Mouse (Mus musculus) hindbrain, postnatal 0 days (tissue): ENCODE measurements around the gene Cdk17. TPM values are rescaled to one million over a fixed set of nuclear protein-coding genes. Genes with fewer than 3 reads are reported as not detected.

ENCODE experiments used
- ATAC-seq: fragments of 200-750 bp; cut with Nextera tagmentation; 2 replicates; pipeline ENCODE4 v1.8.0; 2017; ENCODE audit warnings: mild to moderate bottlenecking, moderate TSS enrichment, moderate library complexity
- DNase-seq: peaks from one replicate; pipeline ENCODE4 v3.0.0-alpha.2; 2015; ENCODE audit warnings: low spot score
- H3K27ac ChIP-seq: fragments of 300-500 bp; sonication (generic); 2 replicates; pipeline ENCODE4 v1.5.1; 2014; ENCODE audit warnings: mild to moderate bottlenecking
- H3K27me3 ChIP-seq: fragments of 300-500 bp; sonication (generic); 2 replicates; pipeline ENCODE4 v1.6.1; 2014; ENCODE audit warnings: low read length, mixed read lengths; ENCODE audit not compliant: insufficient read depth
- H3K36me3 ChIP-seq: fragments of 300-500 bp; sonication (generic); 2 replicates; pipeline ENCODE4 v1.6.1; 2014; ENCODE audit warnings: low read length, mixed read lengths; ENCODE audit not compliant: insufficient read depth
- H3K4me1 ChIP-seq: fragments of 300-500 bp; sonication (generic); 2 replicates; pipeline ENCODE4 v1.6.1; 2014; ENCODE audit warnings: antibody characterized with exemption, low read length, mixed read lengths; ENCODE audit not compliant: insufficient read depth
- H3K4me2 ChIP-seq: fragments of 300-500 bp; sonication (generic); 2 replicates; pipeline ENCODE4 v1.6.1; 2014; ENCODE audit warnings: low read depth, mild to moderate bottlenecking, low read length, moderate library complexity, mixed read lengths
- H3K4me3 ChIP-seq: fragments of 300-500 bp; sonication (generic); 2 replicates; pipeline ENCODE4 v1.5.1; 2014; ENCODE audit warnings: low read length
- H3K9ac ChIP-seq: fragments of 300-500 bp; sonication (generic); replicated peaks from 2 replicates; pipeline ENCODE4 v1.6.1; 2014; ENCODE audit warnings: mild to moderate bottlenecking, low read length, moderate library complexity, mixed read lengths
- H3K9me3 ChIP-seq: fragments of 300-500 bp; sonication (generic); 2 replicates; pipeline ENCODE4 v1.6.1; 2016; ENCODE audit warnings: low read length, mixed read lengths
- CTCF ChIP-seq: IDR thresholded peaks from 2 replicates; pipeline ENCODE4 v1.5.1; 2016; ENCODE audit warnings: antibody characterized with exemption, control low read depth, low read depth
- WGBS: fragments of 180-500 bp; shearing (Covaris S2); extraction: QIAGEN DNeasy Blood & Tissue Kit; methylation state at CpG from one replicate; pipeline ENCODE4 v1.1.7; 2014; 5-methylcytosine and 5-hydroxymethylcytosine counted together
- polyA plus RNA-seq: library from polyadenylated mRNA; unstranded; fragments of >200 nt; fragmentation: Nextera tagmentation; extraction: Ambion mirVana; gene quantifications from 2 replicates; pipeline ENCODE4 v1.2.1, GENCODE M21; 2015
- total RNA-seq: library from RNA; depleted of rRNA; stranded (reverse); fragments of >200 nt; gene quantifications from 2 replicates; pipeline ENCODE4 v1.2.3, GENCODE M21; 2014; rRNA removed

Cdk17 gene
- total RNA-seq (63.3 and 82.1 TPM in 2 replicates), polyA plus RNA-seq (32.4 and 32.6 TPM in 2 replicates)

DNA sequence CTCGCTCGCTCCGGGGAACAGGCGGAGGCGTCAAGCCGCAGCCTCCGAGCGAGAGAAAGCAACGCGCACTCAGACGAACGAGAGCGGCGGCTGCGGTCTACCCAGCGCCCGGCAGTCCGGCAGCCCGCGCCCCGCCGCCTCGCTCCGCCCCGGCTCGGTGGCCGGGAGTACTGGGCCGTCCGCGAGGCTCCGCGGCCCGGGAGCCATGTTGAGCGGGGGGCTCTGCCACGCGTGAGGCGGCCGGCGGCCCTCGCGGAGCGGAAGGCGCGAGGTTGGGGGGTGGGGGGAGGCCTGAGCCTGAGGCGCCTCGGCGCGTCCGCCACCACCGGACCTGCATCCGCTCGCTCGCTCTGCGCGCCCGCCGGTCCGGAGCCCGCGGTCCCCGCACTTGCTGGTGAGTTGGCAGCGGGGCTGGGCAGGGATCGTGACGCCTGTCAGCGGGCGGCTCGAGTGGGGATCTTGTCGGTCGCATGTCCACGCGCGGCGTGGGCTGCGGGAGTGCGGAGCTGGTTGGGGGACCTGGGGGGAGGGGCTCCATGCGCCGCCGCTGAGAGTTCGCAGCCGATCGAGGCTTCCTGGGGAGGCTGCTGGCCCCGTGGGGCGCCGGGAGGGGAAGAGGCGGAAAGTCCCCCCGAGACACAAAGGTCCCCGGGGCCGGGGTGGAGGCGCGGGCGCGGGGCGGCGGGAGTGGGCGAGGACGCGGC, at the start of gene Cdk17:
Gene Cdk17 (plus strand): TSS at position 69 of the 704 bp plus-strand sequence.
- DNase-seq (peak; percentile 70), ATAC-seq (peak; percentile 83)
- 2% methylated on average over 75 of the region's 97 CpGs for WGBS

DNA sequence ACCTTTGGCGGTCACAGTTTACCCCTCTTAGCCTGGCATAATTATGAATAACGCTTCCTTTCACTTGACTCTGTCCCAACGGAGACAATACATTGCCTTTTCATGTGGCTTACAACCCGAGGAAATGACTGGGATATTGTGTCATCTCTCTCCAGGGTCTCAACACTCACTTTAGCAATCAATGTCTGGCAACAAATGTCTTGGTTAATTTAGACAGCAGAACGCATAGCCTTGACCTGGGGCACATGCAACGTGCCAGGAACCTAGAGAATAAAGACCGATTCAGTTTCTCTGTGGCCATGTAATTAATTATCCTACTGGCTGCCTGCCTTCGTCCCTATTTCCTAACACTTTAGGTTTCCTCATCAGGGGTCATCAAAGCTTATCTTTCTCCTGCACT, 49.3 kb upstream of the Cdk17 start:
- 36% methylated on average over 8 of the region's 8 CpGs for WGBS
- Histone ChIP-seq H3K4me3 (no peak overlapping the region), H3K27me3 (no peaks in the 10 kb centered on the region), H3K4me1 (no peaks in the 10 kb centered on the region), H3K4me2 (no peak overlapping the region), H3K9me3 (no peaks in the 10 kb centered on the region), H3K36me3 (no peaks in the 10 kb centered on the region), H3K27ac (no peak overlapping the region), H3K9ac (no peak overlapping the region)
- TF ChIP-seq CTCF = no peak
- no peak for DNase-seq
- ATAC-seq = no peak

More for the DNA sequence above, at the start of gene Cdk17:
- peak within 1 kb of the TSS; percentile 99 for H3K4me3 ChIP-seq
- H3K36me3 ChIP-seq = no peaks in the 10 kb centered on the region
- peak within 1 kb of the TSS; percentile 95 for H3K9ac ChIP-seq
- H3K4me1 ChIP-seq = peaks cover 6% of the 10 kb centered on the region; the same call in 1 of the 2 replicates
- peak within 1 kb of the TSS; percentile 79 for H3K4me2 ChIP-seq
- no peaks in the 10 kb centered on the region for H3K27me3 ChIP-seq
- peak within 1 kb of the TSS; percentile 98 for H3K27ac ChIP-seq
- H3K9me3 ChIP-seq = no peaks in the 10 kb centered on the region
- TF ChIP-seq CTCF = no peak

DNA sequence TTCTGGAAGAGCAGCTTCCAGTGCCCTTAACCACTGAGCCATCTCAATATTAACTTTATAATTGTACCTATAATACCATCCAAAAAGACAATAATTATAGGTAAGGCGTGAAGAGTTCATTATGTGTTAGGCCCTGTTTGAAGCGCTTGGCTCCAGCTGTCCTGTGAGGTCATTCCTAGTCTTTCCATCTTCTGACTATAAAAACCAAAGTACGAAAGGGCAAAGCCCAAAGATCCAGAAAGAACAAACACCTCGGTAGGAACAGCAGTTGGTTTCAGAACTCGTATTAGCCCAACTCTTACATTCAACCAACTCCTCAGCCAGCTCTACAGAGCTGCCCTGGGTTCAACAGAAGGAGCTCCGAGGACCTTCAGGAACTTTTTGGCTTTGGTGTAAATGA, 48.7 kb upstream of the Cdk17 start:
- no peak overlapping the region for H3K9ac ChIP-seq
- no peak for TF ChIP-seq CTCF
- H3K9me3 ChIP-seq = no peaks in the 10 kb centered on the region
- H3K36me3 ChIP-seq = no peaks in the 10 kb centered on the region
- no peaks in the 10 kb centered on the region for H3K4me1 ChIP-seq
- H3K4me2 ChIP-seq = no peak overlapping the region
- no peak overlapping the region for H3K27ac ChIP-seq
- no peaks in the 10 kb centered on the region for H3K27me3 ChIP-seq
- ATAC-seq (no peak), DNase-seq (no peak)
- WGBS = 93% methylated on average over 6 of the region's 6 CpGs
- H3K4me3 ChIP-seq = no peak overlapping the region

DNA sequence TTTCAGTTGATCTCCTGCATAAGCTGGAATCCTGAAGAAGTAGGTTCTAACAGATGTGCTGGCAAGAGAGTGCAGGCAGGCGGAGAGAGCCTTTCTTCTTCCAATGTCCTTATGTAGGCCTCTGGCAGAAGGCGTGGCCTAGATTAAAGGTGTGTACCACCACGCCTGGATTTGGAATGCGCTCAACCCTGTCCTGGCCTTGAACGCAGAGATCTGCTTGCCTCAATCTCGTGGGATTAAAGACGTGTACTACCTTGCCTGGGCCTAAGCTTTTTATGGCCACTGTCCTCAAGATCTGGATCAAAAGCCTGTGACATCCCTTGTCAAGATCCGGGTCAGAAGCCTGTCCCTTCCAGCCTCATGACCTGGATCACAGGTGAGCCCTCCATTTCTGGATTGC, 46.7 kb upstream of the Cdk17 start:
- no peaks in the 10 kb centered on the region for H3K36me3 ChIP-seq
- no peak overlapping the region for H3K9ac ChIP-seq
- no peak for TF ChIP-seq CTCF
- 91% methylated on average over 8 of the region's 8 CpGs for WGBS
- no peak for DNase-seq
- H3K27me3 ChIP-seq = no peaks in the 10 kb centered on the region
- no peaks in the 10 kb centered on the region for H3K4me1 ChIP-seq
- no peak overlapping the region for H3K27ac ChIP-seq
- H3K9me3 ChIP-seq = no peaks in the 10 kb centered on the region
- no peak overlapping the region for H3K4me3 ChIP-seq
- ATAC-seq = no peak
- no peak overlapping the region for H3K4me2 ChIP-seq

DNA sequence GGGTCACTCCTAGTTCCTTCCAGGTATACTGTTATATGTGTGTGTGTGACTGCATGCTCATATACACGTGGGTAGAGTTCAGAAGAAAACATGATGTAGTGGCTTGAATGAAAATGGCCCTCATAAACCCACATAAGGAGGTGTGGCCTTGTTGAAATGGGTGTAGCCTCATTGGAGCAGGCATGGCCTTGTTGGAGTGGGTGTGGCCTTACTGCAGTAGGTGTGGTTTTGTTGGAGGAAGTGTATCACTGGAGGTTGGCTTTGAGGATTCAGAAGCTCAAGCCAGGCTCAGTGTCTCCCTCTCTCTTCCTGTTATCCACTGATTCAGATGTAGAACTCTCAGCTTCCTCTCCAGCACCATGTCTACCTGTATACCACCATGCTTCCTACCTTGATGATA, 45.9 kb upstream of the Cdk17 start:
- WGBS = 69% methylated on average over 1 of the region's 1 CpGs
- Histone ChIP-seq H3K36me3 (no peaks in the 10 kb centered on the region), H3K4me3 (no peak overlapping the region), H3K9me3 (no peaks in the 10 kb centered on the region), H3K4me1 (no peaks in the 10 kb centered on the region), H3K27ac (no peak overlapping the region), H3K27me3 (no peaks in the 10 kb centered on the region), H3K9ac (no peak overlapping the region), H3K4me2 (no peak overlapping the region)
- no peak for DNase-seq
- no peak for TF ChIP-seq CTCF
- ATAC-seq = no peak

DNA sequence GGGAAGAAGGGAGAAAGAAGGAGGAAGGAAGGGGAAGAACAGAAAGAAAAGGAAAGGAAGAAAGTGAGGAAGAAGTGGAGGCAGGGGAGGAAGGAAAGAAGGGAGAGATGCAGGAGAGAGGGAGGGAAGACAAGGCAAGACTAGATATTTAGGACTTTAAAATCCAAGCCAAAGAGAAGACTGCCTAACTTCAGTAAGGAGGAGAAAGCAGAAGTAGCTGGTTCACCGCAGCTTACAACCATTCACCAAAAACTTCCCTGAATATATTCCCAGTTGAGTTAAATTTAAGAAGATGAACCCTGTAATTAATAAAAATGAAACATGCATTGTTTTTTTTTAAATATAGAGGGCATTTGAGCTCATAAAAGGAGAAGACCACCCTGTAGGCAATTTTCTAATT, 44.9 kb upstream of the Cdk17 start:
- Histone ChIP-seq H3K36me3 (no peaks in the 10 kb centered on the region), H3K4me3 (no peak overlapping the region), H3K4me1 (no peaks in the 10 kb centered on the region), H3K4me2 (no peak overlapping the region), H3K9ac (no peak overlapping the region), H3K9me3 (no peaks in the 10 kb centered on the region), H3K27ac (no peak overlapping the region), H3K27me3 (no peaks in the 10 kb centered on the region)
- ATAC-seq = no peak
- TF ChIP-seq CTCF = no peak
- DNase-seq = no peak
- WGBS = 82% methylated on average over 1 of the region's 1 CpGs

DNA sequence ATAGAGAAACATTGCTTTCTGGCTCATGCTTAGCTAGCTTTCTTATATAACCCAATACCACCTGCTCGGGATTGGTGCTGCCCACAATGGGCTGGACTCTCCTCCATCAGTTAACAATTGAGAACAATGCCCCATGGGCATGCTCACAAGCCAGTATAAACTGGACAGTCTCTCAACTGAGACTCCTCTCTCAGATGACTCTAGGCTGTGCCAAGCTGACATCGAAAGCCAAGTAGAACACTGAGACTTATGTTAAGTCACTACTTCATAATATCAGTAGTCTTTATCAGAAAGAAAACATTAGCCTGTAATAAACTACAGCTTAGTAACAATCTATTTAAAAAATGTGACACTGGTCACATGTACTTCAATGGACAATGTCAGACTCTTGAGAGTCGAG, 44.0 kb upstream of the Cdk17 start:
- TF ChIP-seq CTCF = no peak
- H3K27ac ChIP-seq = no peak overlapping the region
- H3K4me2 ChIP-seq = no peak overlapping the region
- H3K27me3 ChIP-seq = no peaks in the 10 kb centered on the region
- DNase-seq (no peak), ATAC-seq (no peak)
- WGBS = 89% methylated on average over 3 of the region's 3 CpGs
- H3K9ac ChIP-seq = no peak overlapping the region
- H3K36me3 ChIP-seq = no peaks in the 10 kb centered on the region
- H3K4me3 ChIP-seq = no peak overlapping the region
- no peaks in the 10 kb centered on the region for H3K4me1 ChIP-seq
- no peaks in the 10 kb centered on the region for H3K9me3 ChIP-seq
